Mouse (Mus musculus) heart, adult 2 months (tissue): ENCODE results near the gene Rtbdn. TPM values are rescaled to one million over a fixed set of nuclear protein-coding genes. Genes with fewer than 3 reads are reported as not detected.

Experiments
- DNase-seq, 2 experiments: peaks; one replicate each; pipeline ENCODE4 v3.0.0; 2021
- H3K27ac ChIP-seq: fragments of 200-600 bp; 2 replicates; pipeline ENCODE4 v1.8.1; 2022
- H3K27me3 ChIP-seq: fragments of 200-500 bp; 2 replicates; pipeline ENCODE4 v1.6.1; 2012; ENCODE audit warnings: mild to moderate bottlenecking, low read length, inconsistent platforms, mixed read lengths; ENCODE audit not compliant: control insufficient read depth, insufficient read depth
- H3K36me3 ChIP-seq: fragments of 200-500 bp; 2 replicates; pipeline ENCODE4 v1.6.1; 2012; ENCODE audit warnings: low read length, inconsistent platforms; ENCODE audit not compliant: control insufficient read depth, insufficient read depth
- H3K4me1 ChIP-seq: fragments of 200-500 bp; 2 replicates; pipeline ENCODE4 v1.6.1; 2011; ENCODE audit warnings: low read length; ENCODE audit not compliant: control insufficient read depth, insufficient read depth
- H3K4me3 ChIP-seq: fragments of 200-600 bp; 2 replicates; pipeline ENCODE4 v1.8.1; 2022
- H3K79me2 ChIP-seq: fragments of 200-500 bp; replicated peaks from 2 replicates; pipeline ENCODE4 v1.6.1; 2012; ENCODE audit warnings: mild to moderate bottlenecking, inconsistent platforms, low read length, moderate library complexity, mixed read lengths; ENCODE audit not compliant: control insufficient read depth, insufficient read depth
- H3K9ac ChIP-seq: fragments of 200-500 bp; 2 replicates; pipeline ENCODE4 v1.6.1; 2012; ENCODE audit warnings: low read depth, mild to moderate bottlenecking, control low read depth, inconsistent platforms, low read length, mixed read lengths
- CTCF ChIP-seq: fragments of 200-600 bp; IDR thresholded peaks from 2 replicates; pipeline ENCODE4 v1.8.1; 2022; ENCODE audit warnings: antibody characterized with exemption, mild to moderate bottlenecking, moderate library complexity
- EP300 ChIP-seq: fragments of 200-500 bp; IDR thresholded peaks from 2 replicates; pipeline ENCODE4 v1.6.1; 2011; ENCODE audit warnings: low read depth, low read length, control low read depth; ENCODE audit not compliant: insufficient read depth
- POLR2A ChIP-seq: fragments of 200-500 bp; IDR thresholded peaks from 2 replicates; pipeline ENCODE4 v1.6.1; 2011; ENCODE audit warnings: mild to moderate bottlenecking, low read depth, low read length, control low read depth; ENCODE audit not compliant: insufficient read depth
- WGBS: fragments of 180-500 bp; shearing (Covaris S2); methylation state at CpG from one replicate; pipeline ENCODE4 v1.1.7; 2018; 5-methylcytosine and 5-hydroxymethylcytosine counted together
- intact Hi-C: fragments of 180-260 bp; cut with DNase I; formaldehyde crosslinking; loops from one replicate; pipeline ENCODE4 v1.15.1; 2025
- polyA plus RNA-seq: library from polyadenylated mRNA; depleted of rRNA; stranded (reverse); fragments of >200 nt; gene quantifications from 2 replicates; pipeline ENCODE4 v1.2.3, GENCODE M21; 2012
- total RNA-seq, 2 experiments: library from RNA; stranded (reverse); gene quantifications; 2 replicates each; pipeline ENCODE4 v1.2.3; 2021

The Rtbdn gene
- total and polyA plus RNA-seq, 3 experiments = not detected

DNA sequence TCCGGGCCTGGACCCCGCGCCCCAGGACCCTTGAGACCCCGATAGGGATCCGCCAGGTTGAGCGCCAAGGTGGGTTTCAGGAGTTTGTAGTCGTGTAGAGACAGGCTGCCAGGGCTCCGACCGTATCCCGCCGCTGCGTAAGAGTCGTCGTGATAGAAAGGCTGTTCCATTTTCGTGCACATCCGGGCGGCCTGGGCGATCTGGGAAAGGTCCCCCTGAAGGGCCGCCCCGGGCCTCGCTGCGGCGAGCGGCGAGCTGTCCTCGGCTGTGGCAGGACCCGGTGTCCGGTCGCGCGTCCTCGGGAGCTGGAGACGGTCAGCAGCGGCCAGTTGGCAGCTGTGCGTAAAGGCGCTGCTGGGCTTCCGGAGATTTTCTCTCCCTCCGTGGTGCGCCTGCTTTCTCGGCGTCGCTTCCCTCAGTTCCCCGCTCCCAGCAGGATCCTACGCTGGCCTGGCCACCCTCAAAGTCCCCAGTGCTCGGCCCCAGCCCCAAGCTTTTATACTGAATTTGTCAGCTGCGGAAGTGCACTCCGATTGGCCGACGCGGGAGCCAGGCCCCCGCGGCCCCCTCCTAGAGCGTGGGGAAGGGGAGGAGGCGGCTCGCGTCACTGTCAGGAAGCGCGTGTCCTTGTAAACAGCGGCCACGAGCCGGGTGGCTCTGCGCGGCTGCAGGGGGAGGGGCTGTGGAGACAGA lies 31.6 kb downstream of the Rtbdn start, which contains the start of gene Junb:
Junb (minus strand) TSS at position 471 of the 693 bp plus-strand sequence.
- peak; percentile 100 for TF ChIP-seq POLR2A
- no peak for TF ChIP-seq CTCF
- peak; percentile 78; the same call in 1 of the 2 replicates for TF ChIP-seq EP300
- WGBS = under 1% methylated on average over 63 of the region's 63 CpGs
- intact Hi-C loops = loop anchor here (10.0 kb wide), 1 partner anchor 46 kb away; the partner anchor contains the start of genes Asna1 and Trir
- no peaks in the 10 kb centered on the region; the same call in 1 of the 2 replicates for H3K36me3 ChIP-seq
- H3K27me3 ChIP-seq = no peaks in the 10 kb centered on the region
- no peaks in the 10 kb centered on the region for H3K79me2 ChIP-seq
- peak within 1 kb of the TSS; percentile 99 for H3K27ac ChIP-seq
- peaks cover 17% of the 10 kb centered on the region for H3K4me1 ChIP-seq
- peak within 1 kb of the TSS; percentile 56 for H3K4me3 ChIP-seq
- peak within 1 kb of the TSS; percentile 91 for H3K9ac ChIP-seq
- DNase-seq = peak; percentile 98

DNA sequence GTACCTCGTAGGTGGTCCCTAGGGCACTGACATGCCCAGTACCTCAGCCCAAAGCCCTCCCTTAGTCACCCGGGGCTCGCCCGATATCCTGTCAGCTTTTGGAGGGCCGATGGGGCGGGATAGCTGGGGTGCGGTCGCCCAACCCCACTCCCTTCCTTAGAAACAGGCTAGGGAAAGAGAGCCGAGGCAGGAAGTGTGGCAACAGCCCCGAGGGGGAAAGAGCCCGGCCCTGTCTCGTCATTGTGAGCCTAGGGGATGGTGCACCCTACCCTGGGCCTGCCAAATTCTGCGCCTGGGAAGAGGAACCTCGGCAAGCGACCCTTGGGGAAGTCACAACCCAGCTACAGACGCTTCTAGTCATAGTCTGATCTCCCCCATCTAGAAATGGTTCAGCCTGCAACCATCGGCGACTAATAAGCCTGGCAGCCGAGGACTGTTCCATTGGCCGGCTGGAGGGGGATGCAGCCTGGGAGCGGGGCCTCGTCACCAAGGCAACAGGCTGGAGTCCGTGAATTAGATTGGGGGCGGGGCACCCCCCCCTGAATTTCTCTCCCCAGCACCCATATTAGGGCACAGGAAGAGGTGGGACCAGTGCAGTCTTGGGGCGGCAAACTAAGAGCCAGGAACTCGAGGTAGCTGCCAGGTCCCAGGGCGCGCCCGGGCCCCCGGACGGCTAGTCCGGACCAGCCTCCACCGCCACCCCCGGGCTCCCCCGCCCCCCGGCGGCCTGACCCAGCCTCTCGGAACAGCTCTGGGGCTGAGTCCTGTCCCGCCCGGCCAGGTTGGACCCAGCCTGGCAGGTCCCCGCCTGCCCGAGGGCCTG lies 33.0 kb downstream of the Rtbdn start:
- Histone ChIP-seq H3K27ac (peak overlapping the region; percentile 99), H3K4me1 (peaks cover 19% of the 10 kb centered on the region), H3K79me2 (no peaks in the 10 kb centered on the region), H3K27me3 (no peaks in the 10 kb centered on the region), H3K9ac (peak overlapping the region; percentile 81), H3K36me3 (no peaks in the 10 kb centered on the region), H3K4me3 (peak overlapping the region; percentile 31)
- DNase-seq = peak; percentile 93 to 95
- intact Hi-C loops = loop anchor here (10.0 kb wide), 1 partner anchor 45 kb away; the partner anchor contains the start of genes Asna1 and Trir
- TF ChIP-seq EP300 (no peak), CTCF (no peak), POLR2A (peak; percentile 59)
- WGBS = 4% methylated on average over 36 of the region's 42 CpGs

DNA sequence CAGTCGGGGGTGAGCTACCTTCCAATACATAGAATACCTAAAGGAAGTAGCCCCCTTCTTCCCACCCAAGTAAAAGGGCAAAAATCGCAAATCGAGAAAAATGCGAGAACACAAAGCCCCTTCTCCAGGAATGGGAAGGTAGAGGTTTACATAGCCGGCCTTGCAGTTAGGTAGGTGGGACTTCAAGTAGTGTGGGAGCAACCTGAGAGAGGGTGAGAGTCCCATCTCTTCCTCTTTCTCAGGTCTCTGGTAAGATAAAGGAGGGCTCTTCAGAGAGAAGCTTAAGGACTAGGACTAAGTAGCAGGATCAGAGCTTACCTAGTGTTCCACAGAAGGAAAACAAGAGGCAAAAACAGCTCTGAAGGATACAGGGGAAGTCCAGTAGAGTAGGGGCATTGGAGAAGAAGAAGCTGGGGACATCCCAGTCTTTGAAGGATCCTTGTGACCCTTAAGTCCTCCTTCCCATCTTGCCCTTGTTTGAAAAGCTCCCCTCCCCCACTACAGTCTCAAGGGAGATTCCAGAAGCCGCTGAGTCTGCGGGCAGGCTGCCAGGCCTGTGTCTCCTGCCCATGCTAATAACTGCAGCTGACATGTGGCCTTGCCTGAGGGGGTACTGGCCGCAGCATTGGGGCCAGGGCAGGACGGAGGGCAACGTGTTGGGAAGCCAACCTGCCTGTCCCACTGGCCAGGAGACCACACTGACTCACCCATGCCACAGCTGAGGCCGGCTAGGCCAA lies 34.0 kb downstream of the Rtbdn start:
- Histone ChIP-seq H3K27me3 (no peaks in the 10 kb centered on the region), H3K4me3 (peak overlapping the region; percentile 31; the same call in 1 of the 2 replicates), H3K36me3 (no peaks in the 10 kb centered on the region), H3K79me2 (no peaks in the 10 kb centered on the region), H3K9ac (peak overlapping the region; percentile 17; the same call in 1 of the 2 replicates), H3K4me1 (peaks cover 18% of the 10 kb centered on the region), H3K27ac (peak overlapping the region; percentile 99)
- intact Hi-C loops = no loop called here
- TF ChIP-seq POLR2A = 0 out of 2 replicates have a peak, but pooled peaks have one; percentile 21
- no peak for TF ChIP-seq CTCF
- TF ChIP-seq EP300 = 0 out of 2 replicates have a peak, but pooled peaks have one; percentile 46
- peak; percentile 79 to 85 for DNase-seq
- 26% methylated on average over 11 of the region's 11 CpGs for WGBS

DNA sequence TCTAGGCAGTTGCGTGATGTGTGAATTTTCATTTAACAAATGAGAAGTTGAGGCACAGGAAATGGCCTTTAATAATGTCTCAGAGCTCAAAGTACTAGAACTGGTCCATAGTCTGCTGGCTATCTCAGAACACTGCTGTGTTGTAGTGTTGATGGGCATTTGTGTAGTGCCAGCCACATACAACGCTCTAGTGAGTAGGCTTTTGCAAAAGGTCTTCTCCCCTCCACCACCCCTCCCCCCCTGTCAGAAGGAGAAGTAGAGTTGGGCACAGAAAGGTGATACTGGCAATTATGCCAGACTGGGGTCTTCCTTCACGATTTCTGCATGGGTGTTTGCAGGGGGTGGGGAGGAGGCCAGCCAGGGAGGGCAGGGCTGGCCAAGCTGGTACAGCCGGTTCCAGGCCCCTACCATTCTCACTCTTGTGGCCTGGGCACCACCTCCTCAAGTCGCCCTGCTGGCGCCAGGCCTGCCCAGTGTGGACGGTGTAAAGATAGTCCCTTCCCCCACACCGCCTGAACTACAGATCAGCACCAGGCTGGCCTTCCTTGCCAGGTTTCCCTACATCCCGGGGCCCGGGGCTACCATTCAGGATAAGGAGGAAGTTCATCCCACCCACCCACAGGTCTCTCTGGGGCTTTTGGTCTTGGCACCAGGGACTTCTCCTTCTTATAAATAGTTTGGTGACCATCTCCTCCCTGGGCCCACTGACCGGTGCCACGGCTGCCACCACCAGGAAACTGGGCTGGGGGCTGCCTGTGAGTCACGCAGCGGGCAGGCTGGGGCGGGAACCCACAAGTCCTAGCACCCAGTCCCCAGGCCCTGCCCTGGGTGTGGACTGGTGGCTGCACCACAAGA lies 35.1 kb downstream of the Rtbdn start:
- Histone ChIP-seq H3K36me3 (no peaks in the 10 kb centered on the region), H3K79me2 (no peaks in the 10 kb centered on the region), H3K4me3 (no peak overlapping the region), H3K4me1 (peaks cover 19% of the 10 kb centered on the region), H3K27ac (no peak overlapping the region; the same call in 1 of the 2 replicates), H3K27me3 (no peaks in the 10 kb centered on the region), H3K9ac (no peak overlapping the region)
- intact Hi-C loops = no loop called here
- 65% methylated on average over 15 of the region's 15 CpGs for WGBS
- DNase-seq = no peak
- no peak for TF ChIP-seq CTCF
- TF ChIP-seq EP300 = no peak
- no peak for TF ChIP-seq POLR2A

DNA sequence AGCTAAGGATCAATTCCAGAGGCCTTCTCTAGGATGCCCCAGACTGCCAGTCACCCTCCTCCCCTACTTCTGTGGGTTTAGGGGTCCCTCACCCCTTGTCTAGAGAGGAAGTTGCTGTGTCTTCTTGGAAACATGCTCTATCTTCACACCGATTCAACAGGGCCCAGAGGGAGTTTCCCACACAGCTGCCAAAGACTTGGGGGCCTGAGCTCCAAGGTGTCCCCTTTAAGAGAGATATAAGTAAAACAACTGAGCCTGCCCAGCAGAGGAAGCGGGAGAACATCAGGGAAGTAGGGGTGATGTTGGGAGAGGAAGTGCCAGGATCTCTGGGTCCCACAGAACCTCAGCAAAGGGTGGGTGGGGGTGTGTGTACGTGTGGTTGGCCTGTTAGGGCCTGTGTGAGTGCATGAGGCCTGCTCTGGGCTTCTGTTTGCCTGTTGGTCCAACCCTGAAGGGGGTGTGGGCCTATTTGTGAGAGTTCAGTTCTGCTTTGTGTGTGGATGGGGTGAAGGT lies 35.8 kb downstream of the Rtbdn start:
- intact Hi-C loops = no loop called here
- no peaks in the 10 kb centered on the region for H3K27me3 ChIP-seq
- peaks cover 19% of the 10 kb centered on the region for H3K4me1 ChIP-seq
- H3K9ac ChIP-seq = no peak overlapping the region
- no peaks in the 10 kb centered on the region for H3K36me3 ChIP-seq
- no peak for DNase-seq
- no peak for TF ChIP-seq EP300
- no peak overlapping the region for H3K27ac ChIP-seq
- no peaks in the 10 kb centered on the region for H3K79me2 ChIP-seq
- WGBS = 43% methylated on average over 3 of the region's 3 CpGs
- H3K4me3 ChIP-seq = no peak overlapping the region
